Mouse (Mus musculus): ENCODE data around the gene Tmem235. TPM values are rescaled to one million over a fixed set of nuclear protein-coding genes. Genes with fewer than 3 reads are reported as not detected.
A peak's percentile ranks its signal among the peaks of the same experiment; 100 is the strongest.

Gene Tmem235
- total RNA-seq, 1 experiment, result 0.36 TPM

- in situ Hi-C loops (cut with MboI; ENCODE audit: low sequenced_read_pairs in 2 of 2, unreplicated experiment in 2 of 2), result no loop called here
- no peak for DNase-seq (ENCODE audit: low read depth, low spot score)
- no peak for TF ChIP-seq ZC3H11A (IDR thresholded peaks at IDR 0.05; ENCODE audit: borderline replicate concordance, low read depth, low read length)
- no peak for TF ChIP-seq HCFC1 (IDR thresholded peaks at IDR 0.05; ENCODE audit: borderline replicate concordance, insufficient read depth, low read length)
- no peak for TF ChIP-seq ZNF384 (IDR thresholded peaks at IDR 0.05; ENCODE audit: low read depth, low read length)
- no peak for TF ChIP-seq CHD2 (IDR thresholded peaks at IDR 0.05; ENCODE audit: low read depth, low read length)
Measured at GRCm38 (mm10) chr11:117891581-117892175, 31.1 kb downstream of the Tmem235 start.

DNA sequence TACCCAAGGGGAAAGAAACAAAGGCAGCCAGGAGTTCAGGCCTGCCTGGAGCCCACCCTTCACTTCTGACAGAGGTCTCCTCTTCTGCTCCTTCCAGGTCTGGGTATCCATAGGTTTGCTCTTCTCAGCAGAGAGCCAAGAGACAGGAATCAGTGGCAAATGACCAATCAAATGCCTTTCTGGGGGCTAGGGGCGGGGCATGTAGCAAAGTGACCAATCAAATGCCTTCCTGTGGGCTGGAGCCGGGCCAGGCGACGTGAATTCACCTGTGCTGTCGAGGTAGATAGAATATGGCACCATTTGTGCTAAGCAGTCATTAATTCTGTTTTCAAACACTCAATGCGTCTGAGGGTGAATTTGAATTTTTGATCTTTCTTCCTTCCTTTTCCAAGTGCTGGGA lies 31.6 kb downstream of the Tmem235 start:
- H3K27ac ChIP-seq (ENCODE audit: insufficient read depth, low read depth, low read length, poor library complexity, severe bottlenecking), result no peak overlapping the region
- peaks cover 7 to 24% of the 10 kb centered on the region in 2 experiments; a peak in 3 of 4 replicates for H3K4me1 ChIP-seq (ENCODE audit: control insufficient read depth in 2 of 2, insufficient read depth in 2 of 2, low read length in 2 of 2, poor library complexity in 1 of 2)
- H3K4me3 ChIP-seq (ENCODE audit: insufficient read depth in 1 of 2, low read depth in 1 of 2, low read length in 2 of 2, poor library complexity in 1 of 2, severe bottlenecking in 1 of 2), result peak overlapping the region in 1 of 2 experiments; percentile 17; a peak in 1 of 4 replicates
- no peak overlapping the region; the same call in 1 of the 2 replicates for H3K9ac ChIP-seq (ENCODE audit: insufficient read depth, low read depth, low read length, poor library complexity, severe bottlenecking)
- TF ChIP-seq HCFC1 (IDR thresholded peaks at IDR 0.05; ENCODE audit: borderline replicate concordance, insufficient read depth, low read length), result no peak
- TF ChIP-seq ZC3H11A (IDR thresholded peaks at IDR 0.05; ENCODE audit: borderline replicate concordance, low read depth, low read length), result no peak
- TF ChIP-seq ZNF384 (IDR thresholded peaks at IDR 0.05; ENCODE audit: low read depth, low read length), result no peak
- 0 out of 2 replicates have a peak, but pooled peaks have one; percentile 37 for TF ChIP-seq CHD2 (IDR thresholded peaks at IDR 0.05; ENCODE audit: low read depth, low read length)
- no peak for TF ChIP-seq MAFK (IDR thresholded peaks at IDR 0.05; ENCODE audit: insufficient read depth, low read depth, low read length)
- no peaks in the 10 kb centered on the region for H3K9me3 ChIP-seq (ENCODE audit: control insufficient read depth, insufficient read depth, low read depth, low read length)
- no peaks in the 10 kb centered on the region for H3K36me3 ChIP-seq (ENCODE audit: control insufficient read depth, insufficient read depth, low read length, poor library complexity, severe bottlenecking)
- in situ Hi-C loops (cut with MboI; ENCODE audit: low sequenced_read_pairs in 2 of 2, unreplicated experiment in 2 of 2), result no loop called here
- peak; percentile 77 for DNase-seq (ENCODE audit: low read depth, low spot score)

More at GRCm38 (mm10) chr11:117891581-117892175, 31.1 kb downstream of the Tmem235 start:
- Histone ChIP-seq H3K27ac (ENCODE audit: insufficient read depth, low read depth, low read length, poor library complexity, severe bottlenecking) (no peak overlapping the region), H3K9me3 (ENCODE audit: control insufficient read depth, insufficient read depth, low read depth, low read length) (no peaks in the 10 kb centered on the region), H3K9ac (ENCODE audit: insufficient read depth, low read depth, low read length, poor library complexity, severe bottlenecking) (no peak overlapping the region), H3K4me3 (ENCODE audit: insufficient read depth in 1 of 2, low read depth in 1 of 2, low read length in 2 of 2, poor library complexity in 1 of 2, severe bottlenecking in 1 of 2) (no peak overlapping the region), H3K4me1 (ENCODE audit: control insufficient read depth in 2 of 2, insufficient read depth in 2 of 2, low read length in 2 of 2, poor library complexity in 1 of 2) (peaks cover 7 to 24% of the 10 kb centered on the region in 2 experiments; a peak in 3 of 4 replicates), H3K36me3 (ENCODE audit: control insufficient read depth, insufficient read depth, low read length, poor library complexity, severe bottlenecking) (no peaks in the 10 kb centered on the region)

DNA sequence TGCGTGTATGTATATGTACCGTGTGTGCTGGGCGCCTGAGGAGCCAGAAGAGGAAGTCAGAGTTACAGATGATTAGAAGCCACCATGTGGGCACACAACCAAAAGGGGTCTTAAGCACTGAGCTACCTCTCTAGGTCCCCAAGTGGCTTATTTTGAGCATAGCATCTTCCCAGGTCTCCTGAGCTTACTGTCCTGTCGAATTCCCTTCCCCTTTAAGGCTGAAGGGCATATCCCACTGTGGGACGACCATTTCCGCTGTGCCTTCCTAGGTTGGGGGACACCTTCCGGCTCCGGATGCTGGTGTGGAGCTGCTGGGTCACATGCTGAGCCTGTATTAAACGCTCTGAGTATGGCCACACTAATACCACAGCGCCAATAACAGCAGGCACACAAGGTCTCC lies 34.1 kb downstream of the Tmem235 start:
- DNase-seq (ENCODE audit: low read depth, low spot score), result no peak
- Histone ChIP-seq H3K27ac (ENCODE audit: insufficient read depth, low read depth, low read length, poor library complexity, severe bottlenecking) (no peak overlapping the region), H3K36me3 (ENCODE audit: control insufficient read depth, insufficient read depth, low read length, poor library complexity, severe bottlenecking) (no peaks in the 10 kb centered on the region), H3K4me1 (ENCODE audit: control insufficient read depth in 2 of 2, insufficient read depth in 2 of 2, low read length in 2 of 2, poor library complexity in 1 of 2) (peaks cover 7 to 18% of the 10 kb centered on the region in 2 experiments; a peak in 3 of 4 replicates), H3K4me3 (ENCODE audit: insufficient read depth in 1 of 2, low read depth in 1 of 2, low read length in 2 of 2, poor library complexity in 1 of 2, severe bottlenecking in 1 of 2) (no peak overlapping the region), H3K9me3 (ENCODE audit: control insufficient read depth, insufficient read depth, low read depth, low read length) (no peaks in the 10 kb centered on the region), H3K9ac (ENCODE audit: insufficient read depth, low read depth, low read length, poor library complexity, severe bottlenecking) (no peak overlapping the region)
- in situ Hi-C loops (cut with MboI; ENCODE audit: low sequenced_read_pairs in 2 of 2, unreplicated experiment in 2 of 2), result no loop called here
- no peak for TF ChIP-seq HCFC1 (IDR thresholded peaks at IDR 0.05; ENCODE audit: borderline replicate concordance, insufficient read depth, low read length)
- TF ChIP-seq MAFK (IDR thresholded peaks at IDR 0.05; ENCODE audit: insufficient read depth, low read depth, low read length), result no peak
- no peak for TF ChIP-seq ZNF384 (IDR thresholded peaks at IDR 0.05; ENCODE audit: low read depth, low read length)
- TF ChIP-seq ZC3H11A (IDR thresholded peaks at IDR 0.05; ENCODE audit: borderline replicate concordance, low read depth, low read length), result no peak
- TF ChIP-seq CHD2 (IDR thresholded peaks at IDR 0.05; ENCODE audit: low read depth, low read length), result no peak

DNA sequence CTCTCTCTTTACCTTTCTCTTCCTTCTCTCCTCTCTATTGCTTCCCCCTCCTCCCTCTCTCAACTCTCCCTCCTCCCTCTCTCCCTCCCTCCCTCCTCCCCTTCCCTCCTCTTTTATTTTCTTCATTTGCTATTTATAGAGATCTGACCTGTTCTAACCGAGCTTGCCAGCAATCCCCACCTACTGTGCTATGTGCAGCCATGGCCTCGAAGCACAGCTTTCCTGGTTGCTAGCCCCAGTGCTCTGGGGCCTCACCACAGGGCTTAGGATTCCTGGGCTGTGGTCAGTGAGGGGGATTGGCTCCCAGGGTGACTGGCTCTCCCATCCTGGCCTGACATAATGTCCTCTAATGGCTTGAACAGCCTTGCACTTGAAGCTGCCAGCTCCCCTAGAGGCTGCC lies 36.0 kb downstream of the Tmem235 start:
- in situ Hi-C loops (cut with MboI; ENCODE audit: low sequenced_read_pairs in 2 of 2, unreplicated experiment in 2 of 2), result no loop called here
- Histone ChIP-seq H3K9me3 (ENCODE audit: control insufficient read depth, insufficient read depth, low read depth, low read length) (no peaks in the 10 kb centered on the region), H3K36me3 (ENCODE audit: control insufficient read depth, insufficient read depth, low read length, poor library complexity, severe bottlenecking) (no peaks in the 10 kb centered on the region), H3K4me3 (ENCODE audit: insufficient read depth in 1 of 2, low read depth in 1 of 2, low read length in 2 of 2, poor library complexity in 1 of 2, severe bottlenecking in 1 of 2) (no peak overlapping the region), H3K27ac (ENCODE audit: insufficient read depth, low read depth, low read length, poor library complexity, severe bottlenecking) (no peak overlapping the region), H3K9ac (ENCODE audit: insufficient read depth, low read depth, low read length, poor library complexity, severe bottlenecking) (no peak overlapping the region), H3K4me1 (ENCODE audit: control insufficient read depth in 2 of 2, insufficient read depth in 2 of 2, low read length in 2 of 2, poor library complexity in 1 of 2) (peaks cover 3 to 7% of the 10 kb centered on the region in 2 experiments; a peak in 3 of 4 replicates)
- DNase-seq (ENCODE audit: low read depth, low spot score), result no peak
- no peak for TF ChIP-seq ZC3H11A (IDR thresholded peaks at IDR 0.05; ENCODE audit: borderline replicate concordance, low read depth, low read length)

- H3K27ac ChIP-seq (ENCODE audit: insufficient read depth, low read depth, low read length, poor library complexity, severe bottlenecking), result no peak overlapping the region
- no peak for TF ChIP-seq CHD2 (IDR thresholded peaks at IDR 0.05; ENCODE audit: low read depth, low read length)
- TF ChIP-seq MAFK (IDR thresholded peaks at IDR 0.05; ENCODE audit: insufficient read depth, low read depth, low read length), result no peak
- no peak for TF ChIP-seq ZC3H11A (IDR thresholded peaks at IDR 0.05; ENCODE audit: borderline replicate concordance, low read depth, low read length)
- no peak for TF ChIP-seq ZNF384 (IDR thresholded peaks at IDR 0.05; ENCODE audit: low read depth, low read length)
- TF ChIP-seq HCFC1 (IDR thresholded peaks at IDR 0.05; ENCODE audit: borderline replicate concordance, insufficient read depth, low read length), result no peak
- DNase-seq (ENCODE audit: low read depth, low spot score), result no peak
- H3K9me3 ChIP-seq (ENCODE audit: control insufficient read depth, insufficient read depth, low read depth, low read length), result no peaks in the 10 kb centered on the region
- H3K9ac ChIP-seq (ENCODE audit: insufficient read depth, low read depth, low read length, poor library complexity, severe bottlenecking), result no peak overlapping the region
- no peaks in the 10 kb centered on the region for H3K36me3 ChIP-seq (ENCODE audit: control insufficient read depth, insufficient read depth, low read length, poor library complexity, severe bottlenecking)
- H3K4me1 ChIP-seq (ENCODE audit: control insufficient read depth in 2 of 2, insufficient read depth in 2 of 2, low read length in 2 of 2, poor library complexity in 1 of 2), result peaks cover 2 to 18% of the 10 kb centered on the region in 2 experiments; a peak in 3 of 4 replicates
- in situ Hi-C loops (cut with MboI; ENCODE audit: low sequenced_read_pairs in 2 of 2, unreplicated experiment in 2 of 2), result no loop called here
- H3K4me3 ChIP-seq (ENCODE audit: insufficient read depth in 1 of 2, low read depth in 1 of 2, low read length in 2 of 2, poor library complexity in 1 of 2, severe bottlenecking in 1 of 2), result no peak overlapping the region
Measured at GRCm38 (mm10) chr11:117902282-117902681, 41.7 kb downstream of the Tmem235 start.

All from ES-E14 (cell line).